Mouse (Mus musculus) C2C12 (cell line): ENCODE results near the gene Mbd4.

Experiments used
- CTCF ChIP-seq: IDR thresholded peaks from one replicate; pipeline ENCODE4 v1.5.1; 2011; ENCODE audit not compliant: control insufficient read depth, insufficient read depth, insufficient read length
- FOSL1 ChIP-seq: IDR thresholded peaks from one replicate; pipeline ENCODE4 v1.8.0; 2011; ENCODE audit warnings: mild to moderate bottlenecking, low read length; ENCODE audit not compliant: poor library complexity, insufficient read depth, severe bottlenecking
- MYOD1 ChIP-seq: IDR thresholded peaks from one replicate; pipeline ENCODE4 v1.6.1; 2011; ENCODE audit warnings: low read depth; ENCODE audit not compliant: control insufficient read depth, insufficient read length
- MYOG ChIP-seq: IDR thresholded peaks from one replicate; pipeline ENCODE4 v1.6.1; 2011; ENCODE audit not compliant: control insufficient read depth, insufficient read length; ENCODE audit errors: extremely low read depth
- USF1 ChIP-seq: IDR thresholded peaks from one replicate; pipeline ENCODE4 v1.6.1; 2011; ENCODE audit warnings: low read depth, mild to moderate bottlenecking, control low read depth, moderate library complexity

- no peak for TF ChIP-seq CTCF
- TF ChIP-seq MYOD1, result no peak
- TF ChIP-seq MYOG, result no peak
- TF ChIP-seq USF1, result no peak
- no peak for TF ChIP-seq FOSL1
Measured at GRCm38 (mm10) chr6:115815041-115815440, 38.1 kb downstream of the Mbd4 start.
